Mouse (Mus musculus) cortical plate, adult 2 months (tissue): ENCODE results near the gene Hmgb4.

ENCODE experiments used
- CTCF ChIP-seq: fragments of 200-500 bp; IDR thresholded peaks from 2 replicates; pipeline ENCODE4 v1.5.1; 2011; ENCODE audit warnings: mild to moderate bottlenecking, control low read depth, low read length; ENCODE audit not compliant: insufficient read depth; ENCODE audit errors: extremely low read depth
- POLR2A ChIP-seq: fragments of 200-500 bp; IDR thresholded peaks from 2 replicates; pipeline ENCODE4 v1.6.1; 2011; ENCODE audit warnings: mild to moderate bottlenecking, low read length, control low read depth; ENCODE audit not compliant: insufficient read depth; ENCODE audit errors: extremely low read depth

DNA sequence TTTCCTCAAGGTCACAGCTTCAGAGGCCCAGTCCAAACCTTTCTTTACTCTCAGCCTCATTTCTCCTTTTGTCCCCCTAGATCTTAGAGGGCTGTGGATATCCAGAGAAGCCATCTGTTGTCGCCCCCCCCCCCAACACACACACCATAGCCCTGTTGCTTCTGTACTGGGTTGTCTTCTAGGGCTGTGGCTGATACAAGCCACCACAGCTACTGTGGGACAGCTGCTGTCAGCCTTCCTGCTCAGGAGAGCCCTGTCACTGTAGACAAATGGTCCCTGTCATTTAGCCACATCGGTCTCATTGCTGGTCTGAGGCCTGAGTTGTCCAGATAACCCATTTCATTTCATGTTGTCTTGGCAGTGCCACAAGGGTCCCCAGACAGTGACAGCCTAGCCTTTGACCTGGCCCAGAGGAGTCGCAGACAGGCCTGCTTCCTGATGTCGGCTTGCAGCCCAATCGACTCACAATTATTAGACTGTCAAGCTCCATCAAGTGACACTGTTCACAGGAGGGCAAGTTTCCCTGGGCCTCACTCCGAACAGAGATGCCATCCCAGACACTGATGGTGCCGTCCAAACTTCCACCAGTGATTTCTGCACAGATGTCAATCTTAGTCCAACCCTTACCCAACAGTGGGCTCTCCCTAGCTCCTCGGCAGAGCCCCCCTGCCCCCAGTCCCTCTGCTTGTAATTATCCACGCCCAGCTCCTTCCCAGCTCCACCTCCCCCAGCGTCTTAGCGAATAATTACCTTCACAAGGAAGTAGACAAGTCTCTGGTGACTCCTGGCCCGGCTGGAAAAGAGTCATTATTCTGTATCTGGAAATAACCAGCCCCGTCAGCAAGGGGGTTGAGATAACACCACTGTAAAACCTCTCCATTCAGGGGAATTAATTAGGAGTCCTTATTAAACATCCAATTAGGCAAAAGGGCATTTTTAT is 33.1 kb downstream of the Hmgb4 start:
- TF ChIP-seq POLR2A, result no peak
- no peak for TF ChIP-seq CTCF
